Mouse (Mus musculus) heart, embryonic 13.5 days (tissue): Measurements from ENCODE around the gene Gm49380. TPM values are rescaled to one million over a fixed set of nuclear protein-coding genes. Genes with fewer than 3 reads are reported as not detected.
"Not testable (repeated sequence)": the region's sequence is repeated elsewhere in the genome, so short reads cannot be mapped to it uniquely, and the experiment has no call there.

ENCODE experiments used
- ATAC-seq: fragments of 200-750 bp; cut with Nextera tagmentation; 2 replicates; pipeline ENCODE4 v1.8.0; 2017; ENCODE audit warnings: moderate TSS enrichment; ENCODE audit not compliant: insufficient number of reproducible peaks, low FRiP score, low TSS enrichment; ENCODE audit errors: extremely low read depth
- H3K27ac ChIP-seq: fragments of 300-500 bp; sonication (generic); replicated peaks from 2 replicates; pipeline ENCODE4 v1.5.1; 2015; ENCODE audit warnings: moderate library complexity, mild to moderate bottlenecking, inconsistent platforms
- H3K27me3 ChIP-seq: fragments of 300-500 bp; sonication (generic); replicated peaks from 2 replicates; pipeline ENCODE4 v1.6.1; 2015; ENCODE audit warnings: mild to moderate bottlenecking, inconsistent platforms
- H3K36me3 ChIP-seq: fragments of 300-500 bp; sonication (generic); 2 replicates; pipeline ENCODE4 v1.6.1; 2015; ENCODE audit warnings: mild to moderate bottlenecking, inconsistent platforms
- H3K4me1 ChIP-seq: fragments of 300-500 bp; sonication (generic); 2 replicates; pipeline ENCODE4 v1.6.1; 2015; ENCODE audit warnings: inconsistent platforms
- H3K4me2 ChIP-seq: fragments of 300-500 bp; sonication (generic); 2 replicates; pipeline ENCODE4 v1.6.1; 2015; ENCODE audit warnings: inconsistent platforms, mild to moderate bottlenecking, moderate library complexity
- H3K4me3 ChIP-seq: fragments of 300-500 bp; sonication (generic); 2 replicates; pipeline ENCODE4 v1.5.1; 2015; ENCODE audit warnings: moderate library complexity, mild to moderate bottlenecking, inconsistent platforms
- H3K9ac ChIP-seq: fragments of 300-500 bp; sonication (generic); 2 replicates; pipeline ENCODE4 v1.6.1; 2015; ENCODE audit warnings: inconsistent platforms, mild to moderate bottlenecking, moderate library complexity
- H3K9me3 ChIP-seq: fragments of 300-500 bp; sonication (generic); 2 replicates; pipeline ENCODE4 v1.6.1; 2016; ENCODE audit warnings: inconsistent platforms
- whole genome bisulfite sequencing: fragments of 180-500 bp; shearing (Covaris S2); methylation state at CpG from one replicate; pipeline ENCODE4 v1.1.7; 2015; ENCODE audit warnings: mixed read lengths; 5-methylcytosine and 5-hydroxymethylcytosine counted together
- polyA plus RNA-seq: library from polyadenylated mRNA; unstranded; fragments of >200 nt; fragmentation: Nextera tagmentation; extraction: Ambion mirVana; gene quantifications from 2 replicates; pipeline ENCODE4 v1.2.1, GENCODE M21; 2015

Gm49380 gene
- polyA plus RNA-seq, 1 experiment from 2014 or later, result not detected

GRCm38 (mm10) chr9:44125026-44125425 is 11.7 kb upstream of the Gm49380 start:
- Histone ChIP-seq H3K4me2 (no peak overlapping the region), H3K9me3 (no peaks in the 10 kb centered on the region), H3K27ac (no peak overlapping the region), H3K4me1 (peaks cover 31% of the 10 kb centered on the region), H3K4me3 (no peak overlapping the region), H3K36me3 (no peaks in the 10 kb centered on the region), H3K9ac (no peak overlapping the region), H3K27me3 (no peaks in the 10 kb centered on the region)
- no peak for ATAC-seq
- WGBS, result 36% methylated on average over 5 of the region's 5 CpGs

GRCm38 (mm10) chr9:44124317-44124716 is 11.0 kb upstream of the Gm49380 start:
- Histone ChIP-seq H3K9me3 (no peaks in the 10 kb centered on the region), H3K4me2 (no peak overlapping the region), H3K27me3 (no peaks in the 10 kb centered on the region), H3K36me3 (no peaks in the 10 kb centered on the region), H3K4me1 (peaks cover 25% of the 10 kb centered on the region), H3K9ac (no peak overlapping the region), H3K27ac (no peak overlapping the region), H3K4me3 (no peak overlapping the region)
- ATAC-seq, result no peak
- WGBS, result 54% methylated on average over 6 of the region's 6 CpGs

GRCm38 (mm10) chr9:44119948-44120465 is 6.7 kb upstream of the Gm49380 start:
- Histone ChIP-seq H3K9ac (no peak overlapping the region), H3K9me3 (no peaks in the 10 kb centered on the region), H3K27me3 (no peaks in the 10 kb centered on the region), H3K4me1 (no peaks in the 10 kb centered on the region), H3K4me2 (no peak overlapping the region), H3K36me3 (no peaks in the 10 kb centered on the region), H3K4me3 (no peak overlapping the region), H3K27ac (no peak overlapping the region)
- ATAC-seq, result no peak
- 71% methylated on average over 8 of the region's 8 CpGs for WGBS

- H3K9ac ChIP-seq, result no peak overlapping the region
- no peaks in the 10 kb centered on the region for H3K9me3 ChIP-seq
- ATAC-seq, result no peak
- H3K36me3 ChIP-seq, result no peaks in the 10 kb centered on the region
- H3K4me2 ChIP-seq, result no peak overlapping the region
- H3K27ac ChIP-seq, result no peak overlapping the region
- peaks cover 4% of the 10 kb centered on the region; the same call in 1 of the 2 replicates for H3K4me1 ChIP-seq
- no peaks in the 10 kb centered on the region for H3K27me3 ChIP-seq
- 50% methylated on average over 5 of the region's 5 CpGs for WGBS
- no peak overlapping the region for H3K4me3 ChIP-seq
Observed at GRCm38 (mm10) chr9:44119011-44119410, 5.7 kb upstream of the Gm49380 start.

- H3K27me3 ChIP-seq, result no peaks in the 10 kb centered on the region
- H3K9me3 ChIP-seq, result no peaks in the 10 kb centered on the region
- no peak for ATAC-seq
- H3K4me3 ChIP-seq, result no peak overlapping the region
- H3K9ac ChIP-seq, result no peak overlapping the region
- H3K4me2 ChIP-seq, result no peak overlapping the region
- H3K4me1 ChIP-seq, result peaks cover 15% of the 10 kb centered on the region
- WGBS, result 81% methylated on average over 4 of the region's 4 CpGs
- H3K27ac ChIP-seq, result no peak overlapping the region
- no peaks in the 10 kb centered on the region for H3K36me3 ChIP-seq
Observed at GRCm38 (mm10) chr9:44116182-44116581, 2.9 kb upstream of the Gm49380 start.

GRCm38 (mm10) chr9:44115599-44115998 is 2.3 kb upstream of the Gm49380 start:
- Histone ChIP-seq H3K27ac (no peak overlapping the region), H3K9ac (0 out of 2 replicates have a peak overlapping the region, but pooled peaks have one; percentile 16), H3K4me2 (no peak overlapping the region), H3K4me3 (no peak overlapping the region), H3K9me3 (no peaks in the 10 kb centered on the region), H3K4me1 (peaks cover 19% of the 10 kb centered on the region), H3K36me3 (no peaks in the 10 kb centered on the region), H3K27me3 (no peaks in the 10 kb centered on the region)
- 87% methylated on average over 9 of the region's 9 CpGs for WGBS
- ATAC-seq, result no peak

- H3K27ac ChIP-seq, result no peak overlapping the region
- no peaks in the 10 kb centered on the region for H3K9me3 ChIP-seq
- H3K4me2 ChIP-seq, result no peak overlapping the region
- peaks cover 31% of the 10 kb centered on the region for H3K4me1 ChIP-seq
- no peaks in the 10 kb centered on the region for H3K27me3 ChIP-seq
- H3K9ac ChIP-seq, result no peak overlapping the region
- WGBS, result 63% methylated on average over 2 of the region's 2 CpGs
- 0 out of 2 replicates have a peak, but pooled peaks cover 4% of the 10 kb centered on the region for H3K36me3 ChIP-seq
- no peak for ATAC-seq
- H3K4me3 ChIP-seq, result no peak overlapping the region
Observed at GRCm38 (mm10) chr9:44114453-44114852, 1.2 kb upstream of the Gm49380 start.

- WGBS, result 57% methylated on average over 10 of the region's 12 CpGs
- H3K27ac ChIP-seq, H3K27me3 ChIP-seq, ATAC-seq, H3K9me3 ChIP-seq: not testable (repeated sequence)
- peaks cover 56% of the 10 kb centered on the region for H3K4me1 ChIP-seq
- H3K4me3 ChIP-seq, result peak overlapping the region; percentile 65
- H3K36me3 ChIP-seq, result peaks cover 14% of the 10 kb centered on the region
- H3K4me2 ChIP-seq, result peak overlapping the region; percentile 72
- H3K9ac ChIP-seq, result peak overlapping the region; percentile 70
Observed at GRCm38 (mm10) chr9:44111909-44112308, 1.4 kb downstream of the Gm49380 start.

GRCm38 (mm10) chr9:44109360-44110095 is 3.8 kb downstream of the Gm49380 start:
- WGBS, result 29% methylated on average over 9 of the region's 9 CpGs
- Histone ChIP-seq H3K36me3 (peaks cover 27% of the 10 kb centered on the region), H3K27me3 (no peaks in the 10 kb centered on the region), H3K9me3 (no peaks in the 10 kb centered on the region), H3K4me2 (peak overlapping the region; percentile 68), H3K4me3 (peak overlapping the region; percentile 42), H3K27ac (peak overlapping the region; percentile 29; the same call in 1 of the 2 replicates), H3K9ac (peak overlapping the region; percentile 74), H3K4me1 (peaks cover 70% of the 10 kb centered on the region)
- ATAC-seq, result no peak

- peak overlapping the region; percentile 68 for H3K4me2 ChIP-seq
- 80% methylated on average over 31 of the region's 31 CpGs for WGBS
- H3K9ac ChIP-seq, result peak overlapping the region; percentile 66
- H3K36me3 ChIP-seq, result peaks cover 31% of the 10 kb centered on the region
- H3K4me3 ChIP-seq, result no peak overlapping the region
- 0 out of 2 replicates have a peak overlapping the region, but pooled peaks have one; percentile 29 for H3K27ac ChIP-seq
- ATAC-seq, result no peak
- peaks cover 63% of the 10 kb centered on the region for H3K4me1 ChIP-seq
- no peaks in the 10 kb centered on the region for H3K27me3 ChIP-seq
- no peaks in the 10 kb centered on the region for H3K9me3 ChIP-seq
Observed at GRCm38 (mm10) chr9:44108269-44109055, 4.8 kb downstream of the Gm49380 start.

- Histone ChIP-seq H3K36me3 (peaks cover 31% of the 10 kb centered on the region), H3K27ac (peak overlapping the region; percentile 81), H3K4me2 (peak overlapping the region; percentile 46), H3K27me3 (no peaks in the 10 kb centered on the region), H3K4me3 (peak overlapping the region; percentile 8), H3K9ac (peak overlapping the region; percentile 66), H3K4me1 (peaks cover 63% of the 10 kb centered on the region), H3K9me3 (no peaks in the 10 kb centered on the region)
- ATAC-seq, result no peak
- 33% methylated on average over 25 of the region's 25 CpGs for WGBS
Observed at GRCm38 (mm10) chr9:44107557-44108179, 5.6 kb downstream of the Gm49380 start.
